In the genomic region with DNA sequence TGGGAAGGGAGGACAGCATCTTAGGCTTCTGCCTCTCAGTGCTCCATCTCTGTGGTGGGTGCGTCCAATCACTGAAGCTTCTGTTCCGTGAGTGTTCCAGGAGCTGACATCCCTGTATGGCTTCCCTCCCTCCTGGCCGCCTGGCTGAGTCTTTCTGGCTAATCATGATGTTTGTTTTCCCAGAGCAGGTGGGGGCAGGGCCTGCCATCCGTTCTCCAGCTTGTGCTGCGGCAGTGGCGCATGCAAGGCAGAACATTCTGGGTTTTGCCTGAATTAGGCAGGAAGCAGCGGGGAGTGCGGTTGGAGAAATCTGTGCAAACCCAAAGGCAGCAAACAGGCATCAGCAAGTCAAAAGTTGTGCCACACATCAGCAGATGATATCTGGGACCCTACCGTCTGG, we compare ENCODE assay signal across 12 mouse cellular contexts. TPM values are rescaled to one million over a fixed set of nuclear protein-coding genes. Genes with fewer than 3 reads are reported as not detected.
DNase-seq lines count a peak whose midpoint lies in the region; ATAC-seq and TF ChIP-seq lines count a peak whose summit lies in the region.
"Had no signal": no experiment of that assay in that cellular context is flagged by ENCODE, and none has a peak within 500 bp of the region (broad histone marks: within the 10 kb centered on the region; RNA-seq: fewer than 3 reads in every experiment).

No protein-coding gene starts in this region.

- no peaks in the 10 kb centered on the region for H3K36me3 ChIP-seq in forebrain, embryonic 16.5 days (ENCODE audit: control insufficient read depth, insufficient read depth)
- H3K36me3 ChIP-seq: liver, embryonic 13.5 days had no signal

- TF ChIP-seq CTCF in left cerebral cortex, adult 2 months (IDR thresholded peaks at IDR 0.05) = no peak
- TF ChIP-seq CTCF in gastrocnemius, adult 2 months (IDR thresholded peaks at IDR 0.05) = no peak

- H3K4me1 ChIP-seq in forebrain, embryonic 16.5 days (replicated peaks; ENCODE audit: control insufficient read depth, insufficient read depth, low read length) = peaks cover 26% of the 10 kb centered on the region

- H3K27me3 ChIP-seq in forebrain, embryonic 16.5 days (replicated peaks; ENCODE audit: control insufficient read depth, insufficient read depth, low read length) = no peaks in the 10 kb centered on the region

- WGBS in forebrain, embryonic 16.5 days = 38% methylated on average over 9 of the region's 9 CpGs

- ATAC-seq in forebrain, embryonic 16.5 days = peak; percentile 37; the same call in 1 of the 2 replicates

- DNase-seq in left cerebral cortex, adult 2 months (ENCODE audit: extremely low spot score in 1 of 2, low spot score in 2 of 2) = peak in 1 of 2 experiments; percentile 61
- no peak for DNase-seq in left cerebral cortex, adult 11 months (ENCODE audit: low spot score)
- DNase-seq in layer of hippocampus, postnatal 14 days (ENCODE audit: low spot score in 2 of 2) = peak; percentile 70 to 82
- DNase-seq in right cerebral cortex, postnatal 25 days = peak; percentile 62
- no peak for DNase-seq in spleen, postnatal 36 days (ENCODE audit: low spot score in 2 of 2)
- no peak for DNase-seq in gastrocnemius, adult 2 months
- no peak for DNase-seq in adrenal gland, postnatal 25 days
- DNase-seq: liver, embryonic 13.5 days had no signal

- no peak overlapping the region for H3K9ac ChIP-seq in forebrain, embryonic 16.5 days (replicated peaks; ENCODE audit: low read depth, low read length)
- H3K9ac ChIP-seq: liver, embryonic 13.5 days had no signal

- no peaks in the 10 kb centered on the region for H3K9me3 ChIP-seq in forebrain, embryonic 16.5 days (ENCODE audit: control insufficient read depth, low read length)
- H3K9me3 ChIP-seq: liver, embryonic 13.5 days had no signal

- no peak overlapping the region for H3K4me2 ChIP-seq in forebrain, embryonic 16.5 days (ENCODE audit: low read length)
- H3K4me2 ChIP-seq: liver, embryonic 13.5 days had no signal

- H3K27ac ChIP-seq in left cerebral cortex, adult 2 months = peak overlapping the region; percentile 61
- no peak overlapping the region for H3K27ac ChIP-seq in forebrain, embryonic 16.5 days (ENCODE audit: low read length)
- no peak overlapping the region for H3K27ac ChIP-seq in gastrocnemius, adult 2 months
- H3K27ac ChIP-seq: liver, embryonic 13.5 days had no signal

- H3K4me3 ChIP-seq in left cerebral cortex, adult 2 months = no peak overlapping the region
- no peak overlapping the region for H3K4me3 ChIP-seq in forebrain, embryonic 16.5 days (replicated peaks; ENCODE audit: low read length)
- no peak overlapping the region for H3K4me3 ChIP-seq in gastrocnemius, adult 2 months
- H3K4me3 ChIP-seq: liver, embryonic 13.5 days; myocyte had no signal

- intact Hi-C loops in left cerebral cortex, adult 2 months (cut with DNase I) = no loop called here
- intact Hi-C loops in gastrocnemius, adult 2 months (cut with DNase I) = no loop called here

RNA-seq across cellular contexts. Expression of a gene that starts 20.9 kb away (rescaled TPM):
- 10 to 100 TPM; 40.8 to 49.1 TPM for total RNA-seq in left cerebral cortex, adult 2 months (2021)
- polyA plus RNA-seq in forebrain, embryonic 16.5 days (2015; fragmentation: Nextera tagmentation; extraction: Ambion mirVana) = 14.0 and 15.8 TPM in 2 replicates
- 100 to 1,000 TPM; 124 to 128 TPM for total RNA-seq in layer of hippocampus, postnatal 14 days (2021)
- total RNA-seq in gastrocnemius, adult 2 months (2021) = 10 to 100 TPM in 1 of 2 experiments, 1 to 10 TPM in 1; 9.5 to 14.5 TPM
- 31.6 and 32.4 TPM in 2 replicates for total RNA-seq in adrenal gland, postnatal 25 days (2021)

RNA-seq across cellular contexts. Expression of a gene that starts 39.0 kb away (rescaled TPM):
- total RNA-seq in left cerebral cortex, adult 2 months (2021) = not detected
- polyA plus RNA-seq in forebrain, embryonic 16.5 days (2015; fragmentation: Nextera tagmentation; extraction: Ambion mirVana) = not detected in 2 replicates
- total RNA-seq in layer of hippocampus, postnatal 14 days (2021) = under 1 TPM in 1 of 2 experiments, not detected in 1; 0.41 TPM
- total RNA-seq in gastrocnemius, adult 2 months (2021) = under 1 TPM in 1 of 2 experiments, not detected in 1; 0.28 TPM
- total RNA-seq in adrenal gland, postnatal 25 days (2021) = not detected in 2 replicates
- total RNA-seq: hematopoietic stem cell, adult 5-6 weeks had no signal
- polyA plus RNA-seq: liver, embryonic 13.5 days; myocyte; stomach, embryonic 14.5 days had no signal

Comparison
In these comparisons a context has a peak if more than half of its experiments do, and no peak if none do; other contexts are left out.
1. DNase-seq: peak in layer of hippocampus, postnatal 14 days (2 of 2) and right cerebral cortex, postnatal 25 days (single experiment); none in left cerebral cortex, adult 11 months (single experiment), spleen, postnatal 36 days (0 of 2), gastrocnemius, adult 2 months (single experiment) and adrenal gland, postnatal 25 days (single experiment).